In the genomic region with DNA sequence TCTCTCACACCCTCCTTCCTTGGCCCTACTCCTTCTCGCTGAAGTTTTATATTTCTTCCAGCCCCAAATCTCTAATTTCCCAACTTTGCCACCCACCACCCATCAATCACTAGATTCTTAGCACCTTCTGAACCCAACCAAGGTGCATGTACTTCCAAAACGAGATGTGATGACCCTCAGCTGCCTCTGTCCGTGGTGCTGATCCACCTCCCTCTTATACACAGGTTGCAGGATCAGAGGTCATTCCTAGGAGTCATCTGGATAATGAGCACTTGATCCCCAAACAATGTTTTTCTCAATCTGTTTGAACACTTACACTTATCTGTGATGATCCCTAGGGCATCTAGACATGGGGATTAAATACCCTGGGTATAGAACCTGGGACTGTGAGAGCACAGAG, we compare ENCODE assay signal across 14 mouse cellular contexts.
DNase-seq lines count a peak whose midpoint lies in the region; ATAC-seq lines count a peak whose summit lies in the region.
"Had no signal": no experiment of that assay in that cellular context is flagged by ENCODE, and none has a peak within 500 bp of the region (broad histone marks: within the 10 kb centered on the region; RNA-seq: fewer than 3 reads in every experiment).

No protein-coding gene starts in this region.

- no peak overlapping the region for H3K4me3 ChIP-seq in liver, embryonic 12.5 days
- H3K4me3 ChIP-seq in limb, embryonic 10.5 days = no peak overlapping the region
- H3K4me3 ChIP-seq: kidney, embryonic 15.5 days; liver, embryonic 13.5 days had no signal

- H3K9me3 ChIP-seq in liver, embryonic 12.5 days (replicated peaks) = no peaks in the 10 kb centered on the region
- H3K9me3 ChIP-seq in limb, embryonic 10.5 days (replicated peaks) = no peaks in the 10 kb centered on the region
- H3K9me3 ChIP-seq: kidney, embryonic 15.5 days had no signal

- H3K4me1 ChIP-seq in liver, embryonic 12.5 days = no peaks in the 10 kb centered on the region
- H3K4me1 ChIP-seq in limb, embryonic 10.5 days = 0 out of 2 replicates have a peak, but pooled peaks cover 3% of the 10 kb centered on the region
- H3K4me1 ChIP-seq: kidney, embryonic 15.5 days; liver, embryonic 13.5 days had no signal

- ATAC-seq in liver, embryonic 12.5 days = no peak
- ATAC-seq: forebrain, embryonic 14.5 days; lung, postnatal 0 days had no signal

- no peak overlapping the region for H3K9ac ChIP-seq in liver, embryonic 12.5 days
- H3K9ac ChIP-seq: kidney, embryonic 15.5 days; liver, embryonic 13.5 days had no signal

- H3K27me3 ChIP-seq in liver, embryonic 12.5 days (replicated peaks) = no peaks in the 10 kb centered on the region
- H3K27me3 ChIP-seq in limb, embryonic 10.5 days (ENCODE audit: low read depth, poor library complexity, severe bottlenecking) = peaks cover 7% of the 10 kb centered on the region; the same call in 1 of the 2 replicates
- H3K27me3 ChIP-seq: kidney, embryonic 15.5 days; liver, embryonic 13.5 days had no signal

- H3K27ac ChIP-seq in liver, embryonic 12.5 days = no peak overlapping the region
- H3K27ac ChIP-seq in limb, embryonic 10.5 days = no peak overlapping the region
- H3K27ac ChIP-seq: kidney, embryonic 15.5 days; liver, embryonic 13.5 days had no signal

- no peak overlapping the region for H3K4me2 ChIP-seq in liver, embryonic 12.5 days
- H3K4me2 ChIP-seq: kidney, embryonic 15.5 days; liver, embryonic 13.5 days had no signal

- WGBS in liver, embryonic 12.5 days (ENCODE audit: insufficient replicate concordance) = 25% methylated on average over 3 of the region's 3 CpGs
- WGBS in limb, embryonic 10.5 days = 40% methylated on average over 3 of the region's 3 CpGs

- peak; percentile 26 for DNase-seq in adrenal gland, postnatal 10 days
- DNase-seq in adrenal gland, adult 18-20 months (ENCODE audit: low spot score in 2 of 2) = no peak
- peak; percentile 13 for DNase-seq in liver
- DNase-seq in embryo, embryonic 10 days (ENCODE audit: low spot score) = peak; percentile 80
- peak; percentile 63 for DNase-seq in limb, embryonic 10.5 days (ENCODE audit: low spot score)
- DNase-seq in layer of hippocampus, adult 8-10 months (ENCODE audit: low spot score in 2 of 2) = no peak
- no peak for DNase-seq in thymus, postnatal 10 days (ENCODE audit: low spot score in 2 of 2)
- DNase-seq: cerebellum, postnatal 10 days; liver, embryonic 13.5 days; thymus, postnatal 4 days had no signal

- H3K36me3 ChIP-seq in liver, embryonic 12.5 days = no peaks in the 10 kb centered on the region
- H3K36me3 ChIP-seq in limb, embryonic 10.5 days = no peaks in the 10 kb centered on the region
- H3K36me3 ChIP-seq: kidney, embryonic 15.5 days; liver, embryonic 13.5 days had no signal

Comparison
In these comparisons a context has a peak if more than half of its experiments do, and no peak if none do; other contexts are left out.
1. DNase-seq: peak in adrenal gland, postnatal 10 days (single experiment), liver (single experiment), embryo, embryonic 10 days (single experiment) and limb, embryonic 10.5 days (single experiment); none in adrenal gland, adult 18-20 months (0 of 2), layer of hippocampus, adult 8-10 months (0 of 2) and thymus, postnatal 10 days (0 of 2).